Mouse (Mus musculus) adrenal gland, postnatal 25 days (tissue): ENCODE measurements around the gene Samt2. TPM values are rescaled to one million over a fixed set of nuclear protein-coding genes. Genes with fewer than 3 reads are reported as not detected.
"Not testable (repeated sequence)": the region's sequence is repeated elsewhere in the genome, so short reads cannot be mapped to it uniquely, and the experiment has no call there.

Experiments
- DNase-seq: peaks from one replicate; pipeline ENCODE4 v3.0.0; 2021; ENCODE audit warnings: mixed read lengths
- long read RNA-seq: library from polyadenylated mRNA; stranded (forward); transcript quantifications from one replicate; pipeline ENCODE4 v2.0.0, GENCODE M21; 2021
- total RNA-seq: library from RNA; stranded (reverse); gene quantifications from 2 replicates; pipeline ENCODE4 v1.2.3, GENCODE M21; 2021

The Samt2 gene
- not detected in 2 replicates for total RNA-seq
- long read RNA-seq: 0 reads

DNA sequence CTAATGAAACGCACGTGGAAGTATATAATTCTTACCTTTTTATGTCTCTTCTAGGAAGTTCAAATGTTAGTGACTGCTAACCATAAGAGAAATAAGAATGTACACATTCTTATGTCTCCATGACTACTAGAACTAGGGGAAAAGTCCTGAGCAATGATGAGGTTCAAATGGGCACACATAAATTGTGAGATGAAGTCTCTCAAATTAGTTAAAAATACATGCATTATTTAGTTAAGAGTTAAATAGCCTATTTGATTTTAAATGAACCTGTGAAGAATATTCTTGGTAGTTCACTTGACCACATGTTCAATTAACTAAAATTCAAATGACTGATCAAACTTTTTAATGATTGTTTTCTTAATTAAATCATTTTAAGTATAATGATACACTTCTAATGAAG lies at the start of gene Samt2:
Gene Samt2 (minus strand): TSS at position 101 of the 400 bp plus-strand sequence.
- not testable (repeated sequence) for DNase-seq

Other genes starting within 250 kb of the Samt2 start
- not detected in 2 replicates for gene 4930524N10Rik, start 236.0 kb downstream of the Samt2 start, total RNA-seq
- gene Samt4, start 97.4 kb downstream of the Samt2 start, total RNA-seq: not detected in 2 replicates